Mouse (Mus musculus) heart, postnatal 0 days (tissue): ENCODE measurements at regions not wholly inside any gene's neighbourhood (a gene's known extent, or its start where the extent isn't known, plus 50 kb on each side); places are given as distances from the start of the nearest gene placed in this dataset.

Experiments
- CTCF ChIP-seq: IDR thresholded peaks from 2 replicates; pipeline ENCODE4 v1.5.1; 2016; ENCODE audit warnings: antibody characterized with exemption, control low read depth, low read depth
- EP300 ChIP-seq: IDR thresholded peaks from 2 replicates; pipeline ENCODE4 v1.6.1; 2016; ENCODE audit warnings: antibody characterized with exemption, low read depth

- TF ChIP-seq EP300 (no peak), CTCF (no peak)
Observed at GRCm38 (mm10) chr2:78024981-78025565, 78.9 kb upstream of the Cwc22 start.
